Mouse (Mus musculus) regulatory T cell (primary cell): ENCODE results near the gene Cdyl2.

Experiments used
- in situ Hi-C: fragments of 300-600 bp; cut with MboI, MseI; formaldehyde crosslinking; loops from one replicate; pipeline ENCODE4 v1.15.1; 2025; ENCODE audit warnings: high pct_unique_total_duplicates

Cdyl2 gene

DNA sequence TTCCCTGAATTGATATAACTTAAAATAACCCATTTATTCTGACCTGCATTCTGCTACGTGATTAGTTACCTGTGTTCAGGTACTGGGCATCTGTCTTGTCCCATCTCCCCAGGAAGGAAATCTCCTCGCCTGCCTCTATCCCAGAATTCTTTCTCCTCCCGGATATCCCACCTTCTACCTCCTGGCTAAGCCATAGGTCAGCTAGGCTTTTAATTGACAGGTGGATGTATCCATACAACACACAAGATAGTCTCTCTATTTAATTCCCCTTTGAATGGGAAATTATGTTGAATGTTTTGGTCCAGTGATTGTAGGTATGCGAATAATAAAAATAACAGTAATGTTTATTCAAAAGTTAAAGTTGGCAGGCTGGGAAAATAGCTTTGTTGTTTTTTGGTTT, 59.7 kb downstream of the Cdyl2 start:
- in situ Hi-C loops, result no loop called here

- in situ Hi-C loops, result no loop called here
Observed at GRCm38 (mm10) chr8:116671543-116671942, 61.2 kb downstream of the Cdyl2 start.

- in situ Hi-C loops, result no loop called here
Observed at GRCm38 (mm10) chr8:116670604-116671003, 62.2 kb downstream of the Cdyl2 start.

- in situ Hi-C loops, result no loop called here
Observed at GRCm38 (mm10) chr8:116668977-116669376, 63.8 kb downstream of the Cdyl2 start.

GRCm38 (mm10) chr8:116666781-116667325, 65.9 kb downstream of the Cdyl2 start:
- in situ Hi-C loops, result no loop called here

DNA sequence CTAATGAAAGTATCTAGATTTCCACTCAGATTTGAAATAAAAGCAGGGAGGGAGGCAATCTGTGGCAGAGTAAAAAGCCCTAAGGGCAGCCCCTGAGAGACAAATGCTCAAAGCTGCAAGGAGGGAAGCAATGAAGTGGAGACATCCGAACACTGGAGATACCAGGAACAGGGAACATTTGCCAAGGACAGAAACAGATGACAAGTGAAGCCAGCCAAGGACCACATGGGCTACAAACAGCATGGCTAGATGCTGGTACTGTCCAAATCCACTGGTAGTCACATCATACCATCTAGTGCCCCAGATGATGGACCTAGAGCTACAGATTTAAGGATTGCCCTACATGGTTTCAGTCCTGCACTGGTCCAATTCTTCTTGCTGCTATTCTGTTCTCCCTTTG, 71.3 kb downstream of the Cdyl2 start:
- in situ Hi-C loops, result no loop called here

GRCm38 (mm10) chr8:116656811-116657210, 76.0 kb downstream of the Cdyl2 start:
- in situ Hi-C loops, result no loop called here

DNA sequence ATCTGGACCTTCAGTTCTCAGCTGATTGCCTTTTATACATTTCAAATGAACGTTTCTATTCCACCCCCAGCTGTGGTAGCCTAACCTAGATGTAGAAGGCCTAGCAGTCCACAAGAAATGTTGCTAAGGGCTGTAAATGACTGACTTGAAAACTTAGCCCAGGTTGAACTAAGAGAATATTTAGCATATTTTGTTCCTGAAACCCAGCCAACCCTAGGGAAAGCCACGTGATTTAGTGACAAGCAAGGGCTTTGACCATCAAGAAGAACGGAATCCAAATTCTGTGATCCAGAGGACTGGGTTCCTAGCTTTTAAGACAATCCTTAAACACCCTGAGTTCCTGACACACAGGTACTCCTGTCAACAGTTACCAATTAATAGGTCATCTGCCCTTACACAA, 77.9 kb downstream of the Cdyl2 start:
- in situ Hi-C loops, result no loop called here

DNA sequence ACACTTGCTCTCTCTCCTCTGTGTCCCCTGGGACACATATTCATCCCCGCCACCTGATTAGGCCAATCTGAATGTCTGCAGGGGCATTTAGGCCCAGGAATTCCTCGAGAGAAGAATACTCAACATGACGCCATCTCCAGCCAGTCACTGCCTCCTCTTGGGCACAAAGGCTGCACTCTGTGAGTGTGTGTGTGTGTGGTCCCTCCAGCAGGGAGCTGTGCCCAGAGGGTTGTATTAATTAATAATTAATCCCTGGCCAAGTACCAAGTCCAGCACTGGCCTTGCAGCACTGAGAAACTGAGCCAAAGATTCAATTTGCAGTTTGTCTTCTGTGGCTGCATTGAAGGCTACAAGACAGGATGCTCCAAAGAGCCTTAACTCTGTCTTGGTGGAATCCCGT, 79.8 kb downstream of the Cdyl2 start:
- in situ Hi-C loops, result no loop called here

DNA sequence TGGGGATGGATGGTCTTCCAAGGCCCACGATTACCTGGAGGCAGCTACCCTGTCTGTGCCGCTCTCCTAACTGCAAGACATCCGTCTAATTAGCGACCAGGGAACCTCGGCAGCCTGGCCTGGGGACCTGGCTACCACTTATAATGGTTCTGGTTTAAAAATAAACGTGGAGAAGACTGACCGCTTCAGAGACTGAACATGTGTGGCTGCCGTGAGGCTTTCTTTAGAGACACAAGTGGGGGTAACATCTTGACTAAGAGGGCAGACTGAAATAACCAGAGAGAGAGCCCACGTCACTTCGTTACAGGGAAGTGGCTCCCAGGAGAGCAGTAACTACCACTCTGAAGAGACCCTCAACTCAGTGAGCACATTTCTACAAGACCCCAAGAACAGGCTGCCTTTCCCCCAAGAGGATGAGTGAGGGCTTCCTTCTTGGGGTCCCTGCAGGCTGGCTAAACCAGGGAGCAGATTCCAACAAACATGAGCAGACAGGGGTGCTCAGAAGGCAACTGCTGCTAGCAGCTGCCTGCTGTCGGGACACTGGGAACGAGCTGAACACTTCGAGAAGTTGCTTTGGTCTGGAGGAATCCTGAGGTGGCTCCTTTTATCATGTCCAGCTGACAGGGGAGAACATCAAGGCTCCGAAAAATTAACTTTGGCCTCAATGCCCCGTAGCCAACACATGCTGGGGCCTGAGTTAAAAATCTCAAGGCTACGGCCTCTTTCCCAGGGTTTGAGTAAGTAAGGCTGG, 82.6 kb downstream of the Cdyl2 start:
- in situ Hi-C loops, result no loop called here

GRCm38 (mm10) chr8:116645376-116645775, 87.4 kb downstream of the Cdyl2 start:
- in situ Hi-C loops, result no loop called here

DNA sequence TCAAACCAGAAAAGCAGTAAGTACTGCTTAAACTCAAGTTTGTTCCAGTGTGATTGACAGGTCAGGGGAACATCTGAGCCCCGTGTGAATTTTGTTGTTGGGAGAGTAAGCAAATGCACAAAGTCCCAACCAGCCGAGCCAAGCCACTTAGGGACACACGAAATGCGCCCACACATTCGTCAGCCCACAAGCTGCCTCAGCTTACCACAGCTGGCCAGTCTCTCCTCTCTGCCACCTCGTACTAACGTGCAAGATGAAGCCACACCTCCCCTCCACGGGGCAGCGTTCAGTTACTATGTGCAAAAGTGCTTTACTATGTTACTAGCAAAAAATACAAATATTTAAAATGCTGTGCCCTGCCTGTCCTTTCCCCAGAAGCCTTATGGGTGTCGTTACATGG, 91.9 kb downstream of the Cdyl2 start:
- in situ Hi-C loops, result no loop called here

DNA sequence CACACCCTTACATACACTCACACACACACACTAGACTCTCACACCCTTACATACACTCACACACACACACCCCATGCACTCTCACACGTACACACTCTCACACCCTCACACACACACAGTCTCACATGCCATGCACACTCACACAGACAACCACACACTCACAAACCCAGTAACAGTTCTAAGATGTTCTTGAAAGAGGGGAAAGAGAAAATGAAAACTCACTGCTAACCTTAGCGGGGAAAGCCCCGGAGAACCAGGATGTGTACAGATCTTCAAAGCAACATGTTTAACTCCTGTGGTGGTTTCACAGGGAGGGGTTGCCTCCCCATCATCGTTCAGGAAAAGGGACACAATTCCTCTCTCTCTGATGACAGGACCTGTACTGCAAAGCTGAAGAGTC, 94.8 kb downstream of the Cdyl2 start:
- in situ Hi-C loops, result no loop called here

GRCm38 (mm10) chr8:116637193-116637592, 95.6 kb downstream of the Cdyl2 start:
- in situ Hi-C loops, result no loop called here

DNA sequence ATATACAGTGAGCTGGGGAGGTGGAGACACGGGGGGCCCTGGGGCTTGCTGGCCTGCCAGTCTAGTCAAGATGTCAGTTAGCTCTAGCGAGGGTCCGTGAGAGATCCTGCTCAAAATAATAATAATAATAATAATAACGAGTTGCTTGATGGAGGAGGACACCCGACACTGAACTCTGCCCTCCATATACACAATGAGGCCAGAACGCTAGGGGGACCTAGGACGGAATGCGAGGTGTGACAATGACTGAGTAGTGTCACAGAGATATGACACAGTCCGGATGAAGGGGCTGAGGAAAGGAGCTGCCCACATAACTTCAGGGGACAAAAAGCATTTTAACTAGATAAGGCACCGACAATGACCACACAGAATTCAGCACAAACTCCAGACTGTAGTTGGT, 96.4 kb downstream of the Cdyl2 start:
- in situ Hi-C loops, result no loop called here

- in situ Hi-C loops, result no loop called here
Observed at GRCm38 (mm10) chr8:116635972-116636371, 96.8 kb downstream of the Cdyl2 start.

- in situ Hi-C loops, result no loop called here
Observed at GRCm38 (mm10) chr8:116635261-116635660, 97.5 kb downstream of the Cdyl2 start.

- in situ Hi-C loops, result loop anchor here (5.0 kb wide), 1 partner anchor 53 kb away; no protein-coding TSS in a partner anchor
Observed at GRCm38 (mm10) chr8:116634436-116634835, 98.4 kb downstream of the Cdyl2 start.

- in situ Hi-C loops, result loop anchor here (5.0 kb wide), 1 partner anchor 54 kb away; no protein-coding TSS in a partner anchor
Observed at GRCm38 (mm10) chr8:116633470-116634150, 99.2 kb downstream of the Cdyl2 start.

DNA sequence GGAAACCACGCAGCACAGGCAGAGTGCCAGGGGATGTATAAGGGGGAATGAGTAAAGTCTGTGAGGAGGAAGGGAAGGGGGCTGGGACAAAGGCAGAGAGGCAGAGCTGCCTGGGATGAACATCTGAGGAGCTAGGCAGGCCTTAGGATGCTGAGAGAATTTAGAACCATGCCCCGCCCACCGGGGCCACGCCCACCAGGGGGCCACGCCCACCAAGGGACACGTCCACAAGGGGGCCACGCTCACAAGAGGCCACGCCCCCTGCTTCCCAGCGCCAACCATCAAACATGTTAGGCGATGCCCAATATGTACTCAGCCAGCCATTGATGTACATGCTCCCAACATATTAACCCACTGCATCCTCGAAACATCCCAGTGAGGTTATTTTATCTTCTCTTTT, 102.7 kb downstream of the Cdyl2 start:
- in situ Hi-C loops, result loop anchor here (5.0 kb wide), 1 partner anchor 57 kb away; no protein-coding TSS in a partner anchor

- in situ Hi-C loops, result no loop called here
Observed at GRCm38 (mm10) chr8:116628975-116629374, 103.8 kb downstream of the Cdyl2 start.

DNA sequence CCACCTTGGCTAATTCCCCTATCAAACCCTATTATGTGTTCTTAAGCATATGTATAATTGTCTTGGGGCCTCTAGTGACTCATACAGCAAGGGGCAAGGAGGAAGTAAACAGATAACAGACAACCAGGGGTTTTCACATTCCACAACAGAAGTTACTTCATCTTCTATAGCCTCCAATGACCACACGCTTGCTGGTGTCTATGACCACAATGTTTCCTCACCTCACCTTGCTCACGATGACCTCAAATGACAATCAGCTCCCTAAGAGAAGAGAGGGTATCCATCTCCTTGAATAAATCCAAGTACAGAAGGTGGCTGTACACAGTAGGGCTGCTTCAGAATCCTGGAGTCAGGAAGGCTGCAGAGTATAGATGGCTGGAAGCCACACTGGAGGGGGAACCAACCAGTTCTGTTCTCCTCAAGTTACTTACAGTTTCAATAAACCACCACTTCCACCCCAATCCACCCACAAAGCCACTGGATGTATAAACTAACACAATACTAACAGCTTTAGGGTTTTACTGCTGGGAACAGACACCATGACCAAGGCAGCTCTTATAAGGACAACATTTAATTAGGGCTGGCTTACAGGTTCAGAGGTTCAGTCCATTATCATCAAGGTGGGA, 104.8 kb downstream of the Cdyl2 start:
- in situ Hi-C loops, result no loop called here
